Mouse (Mus musculus) spleen, adult 12 weeks (tissue): Measurements from ENCODE around the gene Ltf.
A peak's percentile ranks its signal among the peaks of the same experiment; 100 is the strongest.

Experiments used
- DNase-seq: peaks from one replicate; pipeline ENCODE4 v3.0.0; 2022; ENCODE audit warnings: low spot score

The Ltf gene

DNA sequence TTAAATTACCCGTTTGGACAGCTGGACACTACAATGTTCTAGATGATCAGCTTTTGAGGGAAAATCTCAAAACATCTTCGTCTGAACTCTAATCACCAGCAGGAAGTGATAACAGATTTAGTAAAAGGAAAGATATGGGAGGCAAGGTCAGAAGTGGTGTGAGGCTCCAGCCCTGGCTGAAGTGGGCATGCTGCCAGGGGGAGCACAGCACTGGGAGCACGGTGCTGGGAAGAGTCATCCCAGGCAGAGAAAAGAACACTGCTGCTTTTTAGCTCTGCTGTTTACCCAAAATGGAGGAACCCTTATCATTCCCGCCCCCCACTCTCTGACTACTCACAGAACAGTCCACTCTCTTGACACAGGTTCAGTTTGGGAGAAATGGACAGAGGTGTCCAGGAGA lies 20.9 kb downstream of the Ltf start:
- DNase-seq: no peak

DNA sequence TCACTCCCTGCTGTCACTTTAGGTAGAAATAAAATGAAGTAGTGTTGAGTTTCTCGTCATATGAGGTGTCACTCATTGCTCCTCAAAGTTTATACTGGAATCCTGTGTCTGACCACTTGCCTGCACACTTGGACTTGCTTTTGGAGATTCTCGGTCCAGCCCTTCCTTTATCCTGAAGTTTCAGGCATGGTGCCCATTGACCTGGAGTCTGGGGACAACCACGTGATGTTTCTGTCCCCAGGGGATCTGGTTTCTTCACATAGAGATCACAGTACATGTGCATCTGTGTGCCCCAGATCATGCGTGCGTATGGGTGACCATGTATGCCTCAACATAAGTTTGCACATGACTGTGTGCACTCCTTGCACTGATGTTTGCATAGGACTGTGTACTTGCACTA lies 23.2 kb downstream of the Ltf start:
- no peak for DNase-seq

DNA sequence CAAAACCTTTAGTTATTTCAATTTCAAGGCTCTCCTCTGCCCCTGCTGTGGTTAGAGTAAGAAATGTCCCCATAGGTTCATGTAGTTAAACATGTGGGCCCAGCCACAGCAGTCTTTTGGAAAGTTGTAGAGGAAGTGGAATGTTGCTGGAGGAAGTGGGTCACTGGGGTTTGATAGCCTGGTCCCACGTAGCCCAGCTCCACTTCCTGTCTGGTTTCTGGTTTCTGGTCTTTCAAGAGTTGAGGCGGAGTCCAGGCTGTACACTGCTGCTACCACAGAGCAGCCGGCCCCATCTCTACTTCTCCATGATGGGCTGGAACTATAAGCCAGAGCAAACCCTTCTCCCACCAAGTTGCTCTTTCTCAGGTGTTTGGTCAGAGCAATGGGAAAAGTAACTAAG lies 27.2 kb downstream of the Ltf start:
- no peak for DNase-seq

DNA sequence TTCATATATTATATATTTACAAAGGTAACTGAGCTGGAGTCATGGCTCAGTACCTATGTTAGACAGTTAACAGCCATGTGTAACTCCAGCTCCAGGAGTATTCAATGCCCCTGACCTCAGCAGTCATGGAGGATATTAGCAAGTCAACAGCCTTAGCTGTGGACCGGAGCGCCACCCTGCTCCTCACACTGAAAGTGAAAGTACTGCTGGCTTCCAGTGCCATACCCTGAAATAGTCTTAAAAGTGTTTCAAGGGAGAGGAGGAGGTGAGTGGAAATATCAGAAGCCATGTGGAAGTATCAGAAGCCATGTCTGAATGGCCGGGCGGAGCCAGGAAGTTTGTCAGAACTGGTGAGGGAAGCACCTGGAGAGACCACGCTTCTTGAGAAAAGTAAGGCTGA lies 28.2 kb downstream of the Ltf start:
- no peak for DNase-seq

DNA sequence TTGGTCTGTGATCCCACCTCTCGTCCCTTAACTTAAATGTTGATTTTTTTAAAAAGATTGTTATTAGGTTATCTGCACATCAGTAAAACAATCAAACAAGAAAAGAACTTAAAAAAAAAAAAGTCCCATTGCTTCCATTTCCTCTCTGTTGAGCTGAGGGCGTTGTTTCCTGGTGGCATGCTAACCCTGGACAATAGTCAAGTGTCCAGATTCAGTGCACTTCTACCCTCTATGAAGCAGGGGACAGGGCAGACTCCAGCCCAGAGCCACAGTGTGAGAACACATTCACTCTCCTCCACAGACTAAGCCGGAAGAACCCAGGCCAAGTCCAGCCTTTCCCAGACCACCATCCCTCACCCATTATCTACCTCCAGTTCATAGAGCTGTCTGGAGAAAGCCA lies 29.4 kb downstream of the Ltf start:
- DNase-seq: no peak

DNA sequence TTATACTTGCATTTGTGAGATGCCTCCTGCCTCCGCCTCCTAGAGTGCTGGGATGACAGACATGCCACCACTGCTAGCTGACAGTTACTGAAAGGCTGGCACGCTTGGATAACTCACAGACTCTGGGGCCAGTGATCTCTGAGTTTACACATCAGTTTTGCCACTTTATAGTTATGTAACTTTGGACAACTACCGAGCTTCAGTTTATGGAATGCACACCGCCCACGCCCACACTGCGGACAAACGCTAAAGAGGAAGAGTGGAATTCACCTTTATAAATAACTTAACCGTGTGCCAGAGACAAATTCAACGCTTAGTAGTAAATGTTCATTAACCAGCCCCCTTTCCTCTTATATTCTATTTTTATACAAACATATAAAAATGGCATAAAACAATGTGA lies 35.9 kb downstream of the Ltf start:
- DNase-seq: no peak

DNA sequence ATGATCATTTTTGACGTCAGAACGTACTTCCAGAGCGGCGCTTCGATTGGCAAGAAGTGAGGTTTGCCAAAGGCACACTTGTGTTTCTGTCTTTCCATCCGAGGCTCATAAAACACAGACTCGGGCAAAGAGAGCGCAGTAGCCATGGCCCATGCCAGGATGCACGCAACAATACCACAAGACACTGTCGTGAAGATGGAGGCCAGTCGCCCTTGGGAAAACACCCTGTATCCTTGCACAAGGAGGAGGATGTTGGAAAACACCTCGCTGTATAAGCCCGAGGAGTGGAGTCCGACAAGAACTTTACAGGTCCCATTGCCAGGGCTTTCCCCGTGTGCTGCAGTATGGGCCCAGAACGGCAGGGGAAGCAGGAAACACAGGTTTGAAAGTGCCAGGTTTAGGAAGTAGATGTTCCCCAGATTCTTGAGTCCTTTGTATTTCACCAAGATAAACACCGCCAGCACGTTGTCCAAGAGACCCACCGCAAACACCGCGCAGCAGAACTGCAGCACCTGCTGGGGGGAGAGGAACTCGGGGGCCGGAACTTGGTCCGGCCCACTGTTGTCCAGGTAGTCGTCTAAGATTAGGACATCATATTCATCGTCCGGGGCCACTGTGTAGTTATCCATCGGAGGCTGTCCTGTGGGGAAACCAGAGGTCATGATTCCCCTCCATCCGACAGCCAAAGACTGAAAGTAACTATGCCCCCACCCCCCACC lies 36.9 kb downstream of the Ltf start:
- peak; percentile 29 for DNase-seq

DNA sequence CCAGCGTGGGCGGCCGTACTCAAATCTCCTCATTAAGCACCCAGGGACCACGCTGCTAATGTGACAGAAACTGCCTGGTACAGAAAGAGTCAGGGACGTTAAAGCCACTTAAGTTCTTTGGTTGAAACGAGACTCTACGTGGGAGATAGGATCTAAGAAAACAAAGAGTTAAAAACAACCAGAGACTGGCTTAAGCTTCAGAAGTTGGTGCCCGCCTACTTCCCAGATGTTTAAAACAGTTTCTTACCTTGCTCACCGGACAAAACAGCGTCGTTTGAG lies 37.4 kb downstream of the Ltf start:
- no peak for DNase-seq

DNA sequence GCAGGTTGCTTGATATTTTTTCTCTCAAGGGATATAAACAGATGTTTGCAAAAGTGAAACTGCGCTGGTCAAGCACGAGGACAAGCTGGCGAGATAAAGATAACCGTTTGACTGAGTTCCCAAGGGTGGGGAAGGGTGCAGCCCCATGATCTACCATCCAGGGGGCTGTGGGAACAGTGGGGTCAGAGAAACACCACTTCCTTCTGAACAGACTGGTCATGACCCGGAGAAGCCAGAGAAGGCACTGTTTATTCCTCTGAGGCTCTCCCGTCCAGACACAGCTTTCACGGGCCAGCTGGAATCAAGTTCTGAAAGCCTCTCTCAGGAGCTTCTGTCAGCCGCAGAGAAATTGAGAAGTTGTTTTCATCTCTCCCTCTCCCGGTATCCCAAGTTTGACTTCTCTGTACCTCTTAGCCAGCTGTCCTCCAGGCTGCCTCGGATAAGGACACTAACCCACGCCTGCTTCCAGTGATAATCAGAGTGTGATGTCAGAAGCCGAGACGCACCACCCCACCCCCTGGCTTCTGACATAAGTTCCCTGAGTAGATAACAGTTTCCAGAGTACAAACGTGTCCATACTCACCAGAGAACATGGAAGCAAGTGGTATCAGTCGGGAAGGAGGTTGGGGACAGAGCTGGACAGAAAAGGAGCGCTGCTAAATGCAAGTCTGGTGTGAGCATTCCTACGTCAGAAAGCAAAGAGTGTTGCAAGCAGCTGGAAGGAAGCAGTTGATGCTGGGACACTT lies 37.9 kb downstream of the Ltf start, which contains the start of gene Ccrl2:
Gene Ccrl2, minus strand, starts transcription at position 722 of the 746 bp plus-strand sequence.
- DNase-seq: peak; percentile 73

DNA sequence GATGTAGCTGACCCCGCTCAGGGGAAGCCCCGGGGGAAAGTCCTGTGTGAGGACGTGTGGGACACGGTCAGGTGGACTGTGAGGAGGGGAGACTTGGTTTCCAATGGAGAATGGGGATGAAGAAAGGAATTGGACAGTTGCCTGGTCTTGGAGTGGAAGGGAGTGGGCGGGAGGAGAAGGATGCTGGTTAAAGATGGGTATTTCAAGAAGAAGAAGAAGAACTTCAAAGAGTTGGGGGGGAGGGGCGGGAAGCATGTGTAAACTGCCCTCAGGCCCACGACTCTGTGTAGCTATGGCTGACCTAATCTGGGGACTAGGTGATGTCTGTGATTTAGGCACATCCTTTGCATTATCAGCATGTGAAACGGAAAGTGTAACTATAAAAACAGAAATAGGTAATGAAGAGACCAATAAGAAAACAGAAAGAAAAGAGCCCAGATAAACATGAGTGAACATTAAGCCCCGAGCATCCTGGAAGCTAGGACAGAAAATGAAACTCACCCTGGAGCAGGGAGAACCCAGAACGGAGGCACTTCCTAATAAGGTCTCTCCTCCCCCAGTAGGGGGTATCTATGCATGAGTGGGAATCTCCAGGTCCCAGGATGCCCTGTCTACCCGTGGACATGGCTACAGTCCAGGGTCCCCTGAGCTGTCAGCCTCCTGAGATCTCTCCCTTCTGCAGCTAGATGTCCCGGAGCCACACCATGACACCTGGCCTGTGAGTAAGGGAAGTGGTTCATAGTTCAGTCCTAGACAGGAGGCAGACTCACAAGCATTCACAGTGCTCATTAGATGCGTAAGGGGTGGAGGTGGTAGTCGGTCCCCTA lies 38.7 kb downstream of the Ltf start:
- DNase-seq: no peak

DNA sequence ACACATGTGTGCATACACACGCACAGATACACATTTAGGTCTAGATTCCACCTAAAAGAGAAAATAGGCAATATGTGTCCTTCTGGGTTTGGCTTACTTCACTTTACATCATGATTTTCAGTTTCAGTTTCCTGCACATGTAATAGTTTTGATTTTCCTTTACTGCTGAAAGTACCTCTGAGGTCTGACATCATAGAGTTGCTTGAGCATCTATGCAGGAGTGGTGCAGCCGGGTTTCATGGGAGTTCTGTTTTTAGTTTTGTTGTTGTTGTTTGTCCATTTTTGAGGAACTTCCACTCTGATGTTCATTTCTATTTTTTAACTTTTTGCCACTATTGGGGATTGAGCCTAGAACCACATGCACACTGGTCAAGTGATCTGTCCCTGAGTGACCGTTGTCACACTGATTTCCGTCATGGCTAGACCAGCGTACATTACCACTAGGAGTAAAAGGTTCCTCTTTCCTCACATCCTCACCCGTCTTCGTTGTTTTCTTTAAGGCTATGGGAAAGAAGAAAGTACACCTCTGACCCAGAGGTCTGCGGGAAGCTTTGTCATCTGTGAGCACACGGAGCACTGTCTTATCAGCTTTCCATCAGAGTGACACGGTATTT lies 40.0 kb downstream of the Ltf start:
- no peak for DNase-seq

DNA sequence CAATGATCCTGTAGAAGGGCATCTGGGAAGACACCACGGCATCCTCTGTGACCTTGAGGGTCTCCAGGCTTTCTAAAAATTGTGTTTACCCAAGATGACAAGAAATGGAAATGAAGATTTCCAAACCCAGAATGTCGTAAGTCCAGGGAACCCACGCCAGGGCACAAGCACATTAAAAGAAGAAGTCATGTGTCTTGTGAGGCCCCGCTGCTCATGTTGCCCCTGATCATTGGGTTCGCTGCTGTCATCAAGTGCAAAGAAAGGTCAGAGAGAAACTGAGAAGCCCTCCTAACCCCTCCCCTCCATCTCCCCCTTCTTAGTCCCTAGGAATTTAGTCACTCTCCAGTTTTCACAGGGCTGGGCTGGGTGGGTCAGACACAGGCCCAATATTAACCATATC lies 43.8 kb downstream of the Ltf start:
- no peak for DNase-seq

DNA sequence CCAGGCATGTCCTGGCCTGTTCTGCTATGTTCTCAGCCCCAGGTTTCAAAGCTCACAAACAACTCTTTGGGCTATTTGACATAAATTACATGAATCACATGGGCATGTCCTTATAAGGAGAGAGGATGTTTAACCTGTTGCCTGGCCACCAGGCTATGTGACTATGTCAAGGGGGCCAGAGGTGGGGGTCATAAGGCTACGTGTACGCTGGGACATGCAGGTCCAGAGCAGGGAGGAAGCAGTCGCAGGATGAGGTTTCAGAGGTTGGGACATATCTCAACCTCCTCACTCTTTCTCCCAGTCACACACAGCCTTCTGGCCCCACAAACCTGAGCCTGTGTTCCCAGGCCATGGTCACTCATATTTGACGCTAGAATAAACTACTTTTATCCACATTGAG lies 48.0 kb downstream of the Ltf start:
- no peak for DNase-seq

DNA sequence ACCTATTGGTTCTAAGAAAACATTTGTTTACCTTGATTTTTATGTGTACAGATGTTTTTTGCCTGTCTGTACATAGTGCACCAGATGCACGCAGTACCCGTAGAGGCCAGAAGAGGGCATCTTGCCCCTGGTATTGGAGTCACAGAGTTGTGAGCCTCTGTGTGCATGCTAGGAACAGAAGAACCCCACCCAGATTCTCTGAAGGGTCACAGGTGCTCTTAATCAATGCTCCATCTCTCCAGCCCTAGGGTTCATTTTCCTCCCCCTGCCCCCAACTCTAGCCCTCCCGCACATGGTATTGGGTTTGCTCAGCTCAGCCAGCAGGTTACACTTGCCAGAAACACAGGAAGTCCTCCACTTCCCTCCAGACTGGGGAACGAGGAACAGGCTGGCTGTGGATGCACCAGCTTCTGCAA lies 51.5 kb downstream of the Ltf start:
- peak; percentile 50 for DNase-seq

DNA sequence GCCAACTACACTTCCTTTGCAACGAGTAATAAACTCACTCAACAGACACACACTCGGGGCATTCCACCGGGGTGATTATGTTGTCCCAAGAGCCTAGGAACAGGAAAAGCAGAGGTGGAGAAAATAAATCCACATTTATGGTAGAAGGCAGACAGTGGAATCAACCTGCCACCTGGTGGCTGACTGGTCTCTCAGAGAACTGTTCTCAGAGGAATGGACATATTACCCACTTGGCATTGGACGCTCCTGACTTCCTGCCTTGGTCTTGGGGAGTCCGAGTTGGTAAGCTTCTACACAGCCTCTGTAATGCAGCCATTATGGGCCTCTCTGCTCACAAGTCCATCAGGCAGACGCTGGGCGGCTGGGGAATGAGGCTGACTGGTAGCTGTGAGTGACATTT lies 53.1 kb downstream of the Ltf start:
- DNase-seq: no peak

DNA sequence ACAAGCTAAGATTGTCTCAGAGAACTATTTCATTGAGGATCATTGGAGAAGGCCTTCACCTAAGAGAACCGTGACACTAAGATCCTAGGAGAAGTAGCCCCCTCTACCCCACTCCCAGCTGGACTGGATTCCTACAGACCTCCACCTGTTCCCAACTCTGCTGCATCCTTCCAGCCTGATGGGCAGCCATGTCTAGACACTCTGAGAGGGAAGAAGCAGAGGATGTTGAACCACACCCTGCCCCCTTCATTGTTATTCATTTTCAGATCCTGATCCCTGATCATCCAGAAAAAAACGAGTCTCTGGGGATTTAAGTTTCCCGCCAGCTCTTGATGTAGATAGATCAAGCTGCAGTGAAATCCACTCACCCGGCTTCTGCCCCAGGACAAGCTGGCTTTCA lies 53.9 kb downstream of the Ltf start:
- no peak for DNase-seq

DNA sequence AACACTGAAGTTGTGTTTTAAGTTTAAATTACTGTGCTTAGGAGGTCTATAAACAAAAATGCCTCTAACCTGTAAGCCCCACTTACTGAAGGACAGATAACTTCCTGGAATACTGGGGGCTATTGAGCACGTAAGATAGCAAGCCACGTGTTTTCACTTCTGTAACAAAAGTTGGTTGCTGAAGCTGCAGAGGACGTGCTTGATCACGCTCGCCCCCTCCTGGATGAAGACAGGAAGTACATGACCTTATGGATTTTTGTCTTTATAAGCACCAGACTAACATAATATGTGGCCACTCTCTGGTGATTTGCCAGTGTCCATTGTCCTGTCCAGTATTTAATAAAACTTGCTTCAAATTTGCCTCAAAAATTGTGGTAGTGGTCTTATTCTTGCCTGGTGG lies 58.7 kb downstream of the Ltf start:
- no peak for DNase-seq

DNA sequence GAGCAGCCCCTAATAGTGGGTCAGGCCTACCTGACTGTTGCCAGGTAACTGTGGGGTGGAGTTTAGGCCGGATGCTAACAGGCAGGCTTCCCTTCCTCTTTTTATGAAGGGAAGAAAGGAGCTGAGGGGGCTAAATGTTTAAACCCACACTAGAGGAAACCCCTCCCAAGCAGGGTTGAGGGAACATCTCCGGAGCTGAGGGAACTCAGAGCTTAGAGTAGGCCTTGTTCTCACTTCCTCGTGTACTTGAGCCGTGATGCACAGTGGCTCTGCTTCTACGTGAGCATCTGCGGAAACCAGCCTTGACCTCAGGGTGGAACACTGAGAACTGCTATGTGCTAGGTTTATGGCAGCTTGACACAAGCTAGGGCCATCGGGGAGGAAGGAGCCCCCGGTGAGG lies 61.7 kb downstream of the Ltf start:
- no peak for DNase-seq

DNA sequence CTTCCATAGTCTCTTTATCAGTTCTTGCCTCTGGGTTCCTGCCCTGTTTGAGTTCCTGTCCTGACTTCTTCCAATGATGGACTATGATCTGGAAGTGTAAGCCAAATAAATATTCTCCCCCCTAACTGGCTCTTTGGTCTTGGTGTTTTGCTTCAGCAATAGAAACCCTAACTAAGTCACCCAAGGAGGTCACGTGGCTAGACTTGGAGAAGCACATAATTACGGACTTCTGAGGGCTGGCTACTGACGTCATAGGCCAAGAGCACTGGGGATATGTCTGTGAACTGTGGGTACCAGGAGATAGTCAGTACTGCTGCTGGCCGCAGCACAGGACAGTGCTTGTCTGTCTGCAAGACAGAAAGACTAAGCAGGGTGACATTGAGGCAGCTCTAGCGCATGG lies 62.7 kb downstream of the Ltf start:
- DNase-seq: no peak

DNA sequence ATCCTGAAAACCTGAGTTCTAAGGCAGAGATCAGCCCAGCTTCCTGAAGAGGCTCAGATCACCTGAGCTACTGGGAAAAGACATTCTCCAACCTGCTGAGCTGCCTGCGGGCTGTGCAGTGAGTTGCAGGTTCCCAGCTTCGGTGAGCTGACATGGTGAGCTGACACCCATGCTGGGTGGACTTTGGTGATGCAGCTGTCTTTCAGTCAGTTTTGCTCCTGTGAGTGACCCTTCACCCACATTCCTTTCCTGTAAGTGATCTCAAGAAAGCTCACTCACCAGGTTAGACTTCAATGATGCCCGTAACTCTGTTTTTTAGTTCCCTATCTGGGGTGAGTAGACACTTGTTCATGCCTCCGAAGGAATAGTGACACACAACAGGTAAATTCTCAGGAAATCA lies 66.3 kb downstream of the Ltf start:
- DNase-seq: no peak

DNA sequence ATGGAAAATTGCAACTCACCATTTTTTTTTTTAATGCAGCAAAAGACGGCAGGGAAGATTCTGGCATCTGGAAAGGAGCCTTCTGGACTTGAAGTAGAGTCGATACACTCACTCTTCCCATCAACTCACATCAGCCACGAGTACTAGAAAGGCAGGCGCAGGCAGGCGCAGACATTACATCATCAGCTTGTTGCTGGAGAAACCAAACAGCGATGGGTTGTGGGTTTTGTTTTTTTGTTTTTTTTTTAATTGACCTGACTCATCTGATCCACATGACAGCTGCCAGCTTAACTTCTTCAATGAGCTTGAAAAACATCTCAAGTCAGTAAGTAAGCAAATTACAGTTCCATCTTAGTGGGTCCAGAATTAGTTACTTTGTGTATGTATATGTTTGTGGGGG lies 67.1 kb downstream of the Ltf start:
- DNase-seq: no peak

DNA sequence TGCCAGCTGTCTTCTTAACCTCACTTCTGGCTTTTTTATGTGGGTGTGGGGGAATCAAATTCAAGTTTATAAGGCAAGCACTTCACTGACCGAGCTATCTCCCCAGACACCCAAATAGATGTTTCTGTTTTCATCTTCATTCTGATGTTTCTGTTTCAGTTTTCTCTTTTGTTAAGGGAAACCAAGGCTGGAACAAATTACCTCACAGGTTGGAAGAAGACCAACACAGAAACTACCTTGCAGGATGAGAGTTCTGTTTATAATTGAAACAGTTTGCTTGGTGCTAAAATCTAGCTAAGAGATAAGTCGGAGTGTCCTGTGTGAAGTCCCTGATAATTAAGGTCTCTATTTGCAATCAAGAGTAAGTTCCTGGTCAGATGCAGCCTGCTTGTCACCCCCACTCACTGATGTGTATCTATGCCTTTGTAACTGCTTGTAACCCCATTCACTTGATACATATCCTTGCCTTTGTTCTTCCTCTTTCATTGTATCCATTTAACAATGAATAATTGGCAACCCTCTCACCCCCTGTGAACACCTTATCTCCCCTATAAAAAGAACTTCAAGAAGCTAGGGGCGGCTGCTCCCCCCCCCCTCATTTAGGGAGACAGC lies 68.0 kb downstream of the Ltf start:
- DNase-seq: no peak
